Mouse (Mus musculus) large intestine, adult 2 months (tissue): Measurements from ENCODE around the gene Hacd2. TPM values are rescaled to one million over a fixed set of nuclear protein-coding genes. Genes with fewer than 3 reads are reported as not detected.

ENCODE experiments used
- DNase-seq: peaks from one replicate; pipeline ENCODE4 v3.0.0-alpha.2; 2012; ENCODE audit warnings: low read depth, low spot score
- WGBS: fragments of 180-500 bp; shearing (Covaris S2); methylation state at CpG from one replicate; pipeline ENCODE4 v1.1.7; 2018; 5-methylcytosine and 5-hydroxymethylcytosine counted together
- polyA plus RNA-seq: library from polyadenylated mRNA; depleted of rRNA; stranded (reverse); fragments of >200 nt; gene quantifications from 2 replicates; pipeline ENCODE4 v1.2.3, GENCODE M21; 2012

The Hacd2 gene
- polyA plus RNA-seq, 1 experiment = 15.6 TPM

DNA sequence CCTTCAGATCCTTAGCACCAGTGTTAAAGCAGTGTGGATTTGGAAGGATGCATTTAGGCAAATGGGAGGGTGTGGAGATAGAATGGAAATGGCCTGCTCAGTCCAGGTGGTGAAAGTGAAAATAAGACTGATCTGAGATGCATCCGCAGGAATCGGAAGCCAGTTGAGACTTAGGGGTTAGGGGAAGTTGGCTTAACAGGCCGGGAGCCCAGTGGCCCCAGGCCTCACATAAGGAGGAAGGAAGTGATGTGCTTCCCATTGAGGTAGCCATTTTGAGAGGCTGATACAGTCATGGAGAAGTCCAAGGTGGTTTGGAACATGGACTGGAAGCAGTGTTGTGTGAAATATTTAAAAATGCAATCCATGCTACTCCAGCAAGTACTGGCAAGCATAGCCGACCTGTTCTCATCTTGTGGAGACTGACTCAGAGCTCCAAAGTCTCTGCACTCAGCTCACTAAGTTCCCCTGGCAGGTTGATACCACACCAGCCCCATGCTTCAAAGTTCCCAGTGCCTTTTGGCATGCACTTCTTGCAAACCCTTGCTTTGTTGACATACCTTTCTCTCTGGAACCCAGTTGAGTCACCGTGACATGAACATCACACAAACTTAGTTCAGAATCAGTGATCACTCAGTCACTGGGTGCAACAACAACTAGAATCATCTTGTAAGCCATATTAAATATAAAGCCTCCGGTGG lies 25.2 kb downstream of the Hacd2 start:
- DNase-seq = no peak
- WGBS = 85% methylated on average over 6 of the region's 6 CpGs

DNA sequence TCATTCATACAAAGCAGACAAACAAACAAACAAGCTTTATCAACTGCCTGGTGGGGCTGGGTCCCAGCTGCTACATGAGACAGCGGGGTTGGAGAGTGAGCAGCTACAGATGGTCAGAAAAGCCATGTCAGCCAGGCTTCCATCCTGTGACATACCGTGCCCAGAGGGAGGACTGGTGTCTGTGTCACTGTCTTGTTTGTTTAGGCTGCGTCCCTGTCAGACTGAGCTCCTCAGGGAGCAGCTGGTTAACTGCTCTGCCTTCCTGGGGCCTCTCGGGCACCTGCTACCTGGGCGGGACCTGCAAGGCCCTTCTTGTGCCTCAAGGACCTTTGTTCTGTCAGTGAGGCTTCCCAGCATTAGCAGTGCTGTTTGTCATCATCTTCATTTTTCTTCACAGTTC lies 28.8 kb downstream of the Hacd2 start:
- DNase-seq = no peak
- 35% methylated on average over 5 of the region's 5 CpGs for WGBS

DNA sequence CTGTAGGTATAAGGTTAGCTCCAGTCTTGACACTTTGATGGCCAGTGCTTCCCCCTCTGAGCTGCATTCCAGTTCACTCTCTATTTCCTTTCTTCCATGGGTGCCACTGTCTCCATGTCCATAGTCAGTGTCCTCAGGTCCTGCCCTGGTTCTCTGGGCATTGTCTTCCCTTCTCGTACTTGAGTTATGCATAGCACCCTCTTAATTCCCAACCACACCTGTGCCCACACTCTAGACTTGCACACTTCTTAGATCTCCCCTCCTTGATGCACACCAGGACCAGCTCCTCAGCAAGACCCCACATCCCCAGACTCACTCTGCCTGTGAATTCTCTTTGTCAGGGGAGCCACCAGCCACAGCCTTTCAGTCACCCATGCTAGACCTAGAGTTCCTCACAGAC lies 30.0 kb downstream of the Hacd2 start:
- DNase-seq = no peak
- 84% methylated on average over 1 of the region's 1 CpGs for WGBS

DNA sequence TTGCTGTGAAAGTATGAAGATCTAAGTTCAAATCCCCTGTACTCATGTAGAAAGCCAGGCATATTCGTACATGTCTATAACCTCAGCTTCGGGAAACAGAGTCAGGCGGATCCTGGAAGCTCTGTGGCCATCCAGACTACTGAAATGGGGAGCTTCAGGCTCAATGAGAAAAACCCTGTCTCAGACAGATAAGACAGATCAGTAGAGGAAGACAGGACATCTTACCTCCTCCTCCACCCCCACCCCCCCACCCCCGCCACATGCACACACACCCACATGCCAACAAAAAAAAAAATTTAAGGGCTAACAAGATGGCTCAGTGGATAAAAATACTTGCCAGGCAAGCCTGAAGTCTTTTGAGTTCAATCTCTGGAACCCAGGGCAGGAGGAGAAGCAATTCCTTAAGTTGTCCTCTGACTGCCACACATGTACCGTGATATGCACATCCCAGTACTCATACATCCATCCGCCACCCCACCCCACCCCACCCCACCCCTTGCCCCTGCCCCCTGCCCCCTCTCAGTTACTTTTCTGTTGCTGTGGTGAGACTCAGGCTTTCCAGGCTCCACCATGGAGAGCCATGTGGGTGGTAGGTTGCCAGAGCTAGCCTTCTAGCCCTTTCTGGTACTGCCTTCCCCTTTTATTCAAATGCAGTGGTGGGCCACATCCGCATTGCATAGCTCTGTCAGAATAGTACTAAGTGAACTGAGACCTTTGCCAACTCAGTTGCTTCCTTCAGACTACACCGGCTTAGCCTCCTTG lies 32.4 kb downstream of the Hacd2 start:
- WGBS = 93% methylated on average over 8 of the region's 8 CpGs
- no peak for DNase-seq

DNA sequence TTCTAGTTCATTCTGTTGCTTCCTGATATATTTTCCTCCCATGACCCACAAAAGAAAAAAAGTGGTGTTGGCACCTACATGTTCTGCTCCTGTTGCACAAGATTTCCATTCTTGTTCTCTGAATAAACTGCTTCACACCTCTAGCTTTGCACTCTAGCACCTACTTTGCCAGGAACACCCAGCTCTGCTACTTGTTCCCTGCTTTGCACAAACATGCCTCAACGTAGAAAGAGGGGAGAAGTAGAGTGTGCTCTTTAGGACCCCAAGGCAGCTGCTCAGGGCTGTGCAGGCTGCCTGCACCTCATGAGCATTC lies 32.9 kb downstream of the Hacd2 start:
- DNase-seq = no peak
- 83% methylated on average over 1 of the region's 1 CpGs for WGBS

DNA sequence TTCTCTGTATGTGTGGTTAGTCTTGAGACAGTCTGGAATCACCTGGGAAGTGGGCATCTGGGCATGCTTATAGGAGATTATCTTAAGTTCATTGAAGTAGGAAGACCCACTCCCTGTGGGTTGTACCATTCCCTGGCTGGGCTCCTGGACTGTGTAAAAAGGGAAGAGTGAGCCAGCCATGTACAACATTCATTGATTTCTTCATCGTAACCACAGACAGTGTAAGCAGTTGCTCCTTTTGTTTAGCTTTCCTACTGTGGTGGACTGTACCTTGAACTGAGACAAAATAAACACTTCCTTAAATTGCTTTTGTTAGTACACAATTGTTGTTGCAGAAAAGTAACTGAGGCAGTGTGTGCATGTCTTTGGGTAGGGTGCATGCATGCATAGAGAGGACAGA lies 33.6 kb downstream of the Hacd2 start:
- DNase-seq = no peak

DNA sequence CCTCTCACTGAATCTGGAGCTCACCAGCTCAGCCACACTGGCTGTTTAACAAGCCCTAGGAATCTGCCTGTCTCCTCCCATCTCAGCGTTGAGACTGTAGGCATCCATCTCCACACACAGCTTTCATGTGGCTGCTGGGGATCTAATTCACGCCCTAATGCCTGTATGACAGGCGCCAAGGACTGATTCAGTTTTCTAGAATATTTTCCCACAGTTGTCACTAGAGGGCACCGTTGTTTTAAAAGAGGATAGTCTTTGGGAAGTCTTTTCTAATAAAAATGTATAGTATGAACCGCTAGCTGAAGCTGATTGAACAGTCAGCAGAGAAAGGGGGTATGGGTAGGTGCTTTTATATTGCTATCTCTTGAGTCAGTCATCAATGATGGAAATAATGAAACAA lies 34.1 kb downstream of the Hacd2 start:
- 9% methylated on average over 5 of the region's 5 CpGs for WGBS
- DNase-seq = no peak

More for the DNA sequence above, 33.6 kb downstream of the Hacd2 start:
- 71% methylated on average over 1 of the region's 1 CpGs for WGBS

DNA sequence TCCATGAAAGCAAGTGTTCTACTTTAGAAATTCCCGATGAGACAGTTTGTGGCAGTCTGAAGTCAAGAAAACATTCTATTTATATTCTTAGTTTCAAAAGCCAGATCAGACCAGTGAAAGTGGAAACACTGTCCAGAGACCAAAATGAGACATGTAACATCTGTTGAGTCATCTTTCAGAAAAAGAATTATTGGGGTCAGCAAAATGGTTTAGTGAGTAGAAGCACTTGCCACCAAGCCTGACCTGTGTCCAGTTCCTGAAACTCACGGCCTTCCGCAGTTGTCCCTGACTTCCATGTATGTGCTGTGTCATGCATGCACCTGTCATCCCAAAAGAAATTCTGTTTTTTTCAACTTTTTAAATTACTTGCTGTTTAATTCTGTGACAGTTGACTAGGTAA lies 34.6 kb downstream of the Hacd2 start:
- no peak for DNase-seq
- WGBS = 72% methylated on average over 3 of the region's 3 CpGs

DNA sequence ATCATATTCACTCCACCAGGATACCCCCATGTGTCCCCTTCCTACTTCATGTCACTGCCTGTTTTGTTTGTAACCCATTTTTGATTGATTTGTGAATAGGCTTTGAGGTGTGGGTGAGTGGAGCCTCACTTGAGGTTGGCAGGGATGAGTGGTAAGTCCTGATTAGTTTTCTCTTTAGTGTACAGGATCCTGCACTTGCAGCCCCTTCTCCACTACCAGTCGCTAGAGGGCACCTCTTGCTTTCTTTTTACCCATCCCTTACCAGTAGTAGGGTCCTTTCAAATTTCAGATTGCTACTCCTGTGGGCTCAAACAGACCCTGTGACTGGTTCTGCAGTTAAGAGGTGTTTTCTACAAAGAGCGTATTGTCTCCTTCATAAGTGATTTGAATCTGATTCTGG lies 38.8 kb downstream of the Hacd2 start:
- DNase-seq = no peak
- 66% methylated on average over 2 of the region's 2 CpGs for WGBS

DNA sequence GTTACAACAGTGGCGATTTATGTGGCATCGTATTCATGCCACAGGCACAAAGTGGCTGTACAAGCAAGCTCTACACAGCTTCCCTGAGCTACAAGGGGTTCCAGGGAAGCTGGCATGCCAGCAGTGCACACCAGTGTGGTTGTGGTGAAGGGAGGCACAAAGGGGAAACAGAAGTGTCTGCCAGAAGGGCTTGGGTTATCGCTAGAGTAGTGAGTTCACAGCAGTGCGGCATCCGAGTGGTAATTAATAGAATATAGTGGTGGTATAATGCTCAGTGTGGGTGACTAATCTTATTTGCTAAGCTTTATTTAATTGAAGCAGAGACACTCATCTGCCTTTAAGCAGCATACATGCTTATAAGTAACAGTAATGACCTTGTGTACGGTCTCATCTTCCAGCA lies 43.5 kb downstream of the Hacd2 start:
- 91% methylated on average over 6 of the region's 6 CpGs for WGBS
- no peak for DNase-seq

DNA sequence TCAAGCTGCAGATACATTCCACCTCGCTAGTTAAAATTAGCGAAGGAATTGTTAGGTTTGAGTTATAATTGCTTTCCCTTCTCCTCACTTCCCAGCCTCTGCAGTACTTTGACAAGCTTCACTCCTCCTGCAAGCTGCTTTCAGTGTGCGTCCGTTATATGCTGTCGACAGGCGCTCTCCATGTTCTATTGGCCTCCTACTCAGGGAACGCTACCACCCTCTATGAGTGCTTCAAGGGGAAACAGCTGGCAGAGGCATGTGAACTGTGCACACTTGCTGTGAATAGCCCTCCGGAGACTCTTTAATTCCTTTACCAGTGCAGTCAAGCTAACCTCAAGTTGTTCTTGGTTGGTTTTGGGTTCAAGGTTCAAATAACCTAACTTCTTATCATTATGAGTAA lies 44.9 kb downstream of the Hacd2 start:
- 87% methylated on average over 8 of the region's 8 CpGs for WGBS
- DNase-seq = no peak

DNA sequence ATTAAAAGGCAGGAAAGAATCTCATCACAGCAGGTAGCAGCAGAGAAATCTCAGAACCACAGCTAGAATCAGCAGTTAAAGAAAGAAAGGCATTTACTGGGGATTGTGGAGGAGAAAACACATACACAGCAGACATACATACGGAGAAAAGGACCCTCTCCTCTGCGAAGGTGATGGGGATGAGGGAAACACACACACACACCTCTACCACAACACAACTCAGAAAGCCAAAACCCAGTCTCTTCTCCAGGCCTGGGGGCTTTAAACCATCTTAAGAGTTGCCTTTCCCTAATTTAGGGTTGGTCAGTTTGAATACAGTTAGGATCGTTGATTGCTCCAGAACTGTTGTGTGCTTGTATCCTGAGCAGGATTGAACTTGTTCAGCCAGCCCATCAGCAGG lies 45.4 kb downstream of the Hacd2 start:
- WGBS = 97% methylated on average over 3 of the region's 3 CpGs
- no peak for DNase-seq

DNA sequence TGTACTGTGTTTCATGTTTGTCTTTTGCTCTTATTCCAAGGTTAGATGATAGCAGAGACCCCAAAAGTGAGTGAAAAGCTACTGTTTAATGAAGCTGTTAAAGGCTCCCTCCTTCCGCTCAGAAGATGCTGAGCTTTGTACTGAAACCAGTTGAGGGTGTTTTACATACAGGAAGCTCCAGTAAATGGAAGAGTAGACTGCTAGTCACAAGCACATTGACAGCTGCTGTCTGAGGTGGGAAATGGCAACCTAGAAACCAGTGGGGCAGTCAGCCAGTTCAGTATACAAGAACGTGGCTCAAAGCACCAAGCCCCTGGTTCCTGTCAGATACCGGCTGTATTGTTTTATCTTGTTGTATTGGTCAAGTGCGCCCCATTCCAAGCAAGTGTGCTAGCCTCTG lies 46.7 kb downstream of the Hacd2 start:
- DNase-seq = no peak

DNA sequence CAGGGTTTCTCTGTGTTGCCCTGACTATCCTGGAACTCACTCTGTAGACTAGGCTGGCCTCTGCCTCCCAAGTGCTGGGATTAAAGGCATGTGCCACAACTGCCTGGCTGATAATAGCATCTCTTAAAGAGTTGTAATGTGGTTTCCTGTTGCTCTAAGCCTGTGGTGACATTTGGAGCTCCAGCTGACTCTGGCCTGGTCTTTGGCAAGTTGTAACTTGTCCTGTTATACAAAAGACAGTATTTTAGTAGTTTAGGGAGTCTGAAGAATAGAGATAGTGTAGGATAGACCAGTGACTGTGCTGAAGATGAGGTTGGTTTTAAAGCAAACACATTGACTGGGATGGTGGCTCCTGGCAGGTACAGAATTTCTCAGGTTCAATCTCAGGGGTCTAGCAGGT lies 52.2 kb downstream of the Hacd2 start:
- DNase-seq = no peak

More for the DNA sequence above, 46.7 kb downstream of the Hacd2 start:
- WGBS = 93% methylated on average over 4 of the region's 4 CpGs

DNA sequence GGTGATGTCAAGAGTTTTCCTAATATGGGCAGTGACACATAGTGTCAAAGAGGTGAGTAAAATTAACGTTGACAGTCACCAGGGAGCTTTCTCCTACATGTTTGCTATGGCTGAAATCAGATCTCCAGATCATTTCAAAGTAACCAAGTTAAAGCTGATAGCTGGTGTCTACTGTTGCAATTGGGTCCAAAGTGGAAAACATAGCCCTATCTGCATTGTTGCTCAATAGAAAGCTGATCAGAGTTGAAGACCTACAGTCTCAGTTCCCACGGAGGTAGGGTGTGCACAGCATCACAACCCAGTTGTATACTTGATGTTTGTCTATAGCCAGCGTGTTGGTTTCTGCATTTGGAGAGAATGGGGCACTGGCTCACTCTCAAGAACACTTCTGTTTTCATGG lies 53.4 kb downstream of the Hacd2 start:
- 84% methylated on average over 3 of the region's 3 CpGs for WGBS
- DNase-seq = no peak

DNA sequence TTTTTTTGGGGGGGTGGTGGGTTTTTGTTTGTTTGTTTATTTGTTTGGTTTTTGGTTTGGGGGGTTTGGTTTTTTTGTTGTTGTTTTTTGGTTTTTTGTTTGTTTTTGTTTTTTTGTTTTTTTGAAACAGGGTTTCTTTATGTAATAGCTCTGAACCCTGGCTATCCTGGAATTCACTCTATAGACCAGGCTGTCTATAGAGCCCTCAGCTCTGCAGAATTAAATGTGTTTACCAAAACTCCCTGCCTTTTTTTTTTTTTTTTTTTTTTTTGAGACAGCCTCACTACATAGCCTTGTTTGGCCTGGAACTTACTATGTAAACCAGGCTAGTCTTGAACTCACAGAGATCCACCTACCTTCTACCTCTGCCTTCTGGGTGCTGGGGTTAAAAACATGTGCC lies 71.3 kb downstream of the Hacd2 start:
- DNase-seq = no peak

DNA sequence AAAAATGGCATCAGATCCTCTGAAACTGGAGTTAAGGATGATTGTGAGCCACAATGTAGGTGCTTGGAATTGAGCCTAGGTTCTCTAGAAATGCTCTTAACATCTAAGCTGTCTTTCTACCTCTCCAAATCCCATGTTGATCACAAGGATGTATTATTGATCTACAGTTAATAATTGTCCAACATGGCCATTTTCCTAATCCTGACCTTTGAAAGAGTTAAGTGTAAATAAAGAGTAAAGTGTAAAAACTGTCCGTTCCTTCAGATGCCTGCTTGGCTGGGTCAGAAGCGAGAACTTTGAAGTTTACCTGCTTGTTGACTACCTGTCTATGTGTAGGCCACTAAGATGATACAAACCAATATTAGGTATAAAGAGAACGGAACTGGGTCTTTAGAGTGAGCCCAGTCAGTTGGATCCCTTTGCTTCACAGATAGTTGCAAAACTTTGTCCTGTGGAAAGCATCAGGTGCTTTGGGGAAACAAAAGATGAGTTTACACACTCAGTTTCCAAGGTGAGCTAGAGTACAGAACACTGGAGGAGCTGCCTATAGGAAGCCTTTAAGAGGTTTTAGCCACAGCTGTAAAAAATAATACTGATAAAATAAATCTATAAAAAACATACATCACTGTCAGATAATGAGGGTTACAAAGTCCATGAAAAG lies 75.8 kb downstream of the Hacd2 start:
- 91% methylated on average over 3 of the region's 3 CpGs for WGBS
- no peak for DNase-seq

DNA sequence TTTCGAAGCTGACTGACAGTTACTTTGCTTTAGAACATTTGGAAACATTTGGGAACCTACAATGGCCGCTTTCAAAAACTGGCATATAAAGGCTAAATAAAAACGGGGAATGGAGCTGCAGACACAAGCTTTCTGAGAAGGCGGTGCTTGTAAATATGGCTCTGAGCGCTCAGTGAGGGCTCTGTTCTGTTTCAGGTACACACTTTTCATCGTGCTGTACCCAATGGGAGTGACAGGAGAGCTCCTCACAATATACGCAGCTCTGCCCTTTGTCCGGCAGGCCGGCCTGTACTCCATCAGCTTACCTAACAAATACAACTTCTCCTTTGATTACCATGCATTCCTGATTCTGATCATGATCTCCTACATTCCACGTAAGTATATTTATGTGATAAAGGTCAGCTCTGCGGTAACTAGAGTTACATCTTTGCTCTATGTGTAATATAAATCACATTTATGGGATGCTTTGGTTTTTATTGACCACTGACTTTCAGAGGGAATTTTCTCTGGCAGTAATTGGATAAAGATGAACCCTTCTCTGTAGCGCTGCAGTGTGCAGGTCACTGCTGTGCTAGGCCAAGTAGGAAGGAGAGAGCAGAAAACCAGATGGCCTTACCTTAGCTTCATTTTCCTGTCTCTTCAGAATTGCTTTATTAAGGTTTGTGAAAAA lies 79.7 kb downstream of the Hacd2 start:
- no peak for DNase-seq
- 76% methylated on average over 12 of the region's 12 CpGs for WGBS

DNA sequence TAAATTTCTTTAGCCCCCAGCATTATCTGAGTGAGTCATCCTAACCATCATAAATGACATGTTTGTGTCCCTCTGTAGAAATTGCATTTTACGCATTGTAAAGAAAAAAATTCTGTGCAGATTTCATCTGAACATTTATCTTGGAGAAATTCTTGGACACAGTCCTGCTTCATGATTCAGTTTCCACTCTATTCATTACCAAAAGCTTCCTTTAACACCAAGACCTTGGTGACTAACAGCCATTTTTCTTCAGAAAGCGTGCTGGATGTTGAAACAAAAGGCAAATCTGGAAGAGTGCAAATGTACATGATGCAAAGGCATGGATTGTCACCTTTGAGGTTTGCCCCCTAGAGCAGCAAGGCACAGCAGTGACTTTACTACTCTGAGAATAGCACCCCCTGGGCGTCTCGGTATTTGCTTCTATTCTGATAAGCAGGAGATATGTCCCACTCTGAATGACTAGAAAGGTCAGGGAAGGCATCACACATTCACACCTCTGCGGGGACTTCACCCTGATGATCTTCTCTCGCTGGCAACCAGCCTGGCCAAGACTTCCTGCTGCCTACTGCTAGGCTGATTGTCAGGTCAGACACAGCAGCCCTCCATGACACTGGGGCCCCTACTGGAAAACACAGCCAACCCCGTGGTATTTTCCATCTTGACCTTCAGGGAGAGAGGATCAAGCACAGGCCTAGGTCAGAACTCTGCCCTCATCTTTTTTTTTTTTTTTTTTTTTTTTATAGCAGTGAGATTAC lies 80.8 kb downstream of the Hacd2 start:
- 72% methylated on average over 7 of the region's 7 CpGs for WGBS
- no peak for DNase-seq

DNA sequence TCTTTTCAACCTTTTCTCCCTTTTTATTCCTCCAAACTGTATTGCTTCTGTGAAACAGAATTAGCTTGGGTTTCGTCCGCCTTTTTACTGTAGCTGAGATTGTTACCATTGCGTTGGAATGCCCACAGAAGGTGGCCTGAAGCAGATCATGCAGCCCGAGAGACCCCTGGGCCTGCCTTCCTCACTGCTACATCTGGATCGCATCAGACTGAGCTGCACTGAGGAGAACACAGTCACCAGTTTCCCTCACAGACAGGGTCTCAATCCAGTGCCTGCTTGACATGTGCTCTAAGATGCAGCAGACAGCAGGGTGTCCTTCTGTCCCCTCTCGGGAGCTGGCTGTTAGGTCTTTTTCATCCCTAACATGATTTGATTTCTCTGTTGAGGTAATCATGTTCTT lies 85.8 kb downstream of the Hacd2 start:
- 93% methylated on average over 6 of the region's 6 CpGs for WGBS
- DNase-seq = no peak
